Mouse (Mus musculus) neural tube, embryonic 10.5 days (tissue): ENCODE results near the gene Rbck1.
"Not testable (repeated sequence)": the region's sequence is repeated elsewhere in the genome, so short reads cannot be mapped to it uniquely, and the experiment has no call there.

Source experiments
- DNase-seq: peaks from one replicate; pipeline ENCODE4 v3.0.0-alpha.2; 2017; ENCODE audit warnings: low spot score; ENCODE audit errors: extremely low spot score

Gene Rbck1

GRCm38 (mm10) chr2:152332101-152332825 lies at the start of gene Rbck1:
Gene Rbck1, minus strand, starts transcription at chr2:152332653.
- DNase-seq, result peak; percentile 91

DNA sequence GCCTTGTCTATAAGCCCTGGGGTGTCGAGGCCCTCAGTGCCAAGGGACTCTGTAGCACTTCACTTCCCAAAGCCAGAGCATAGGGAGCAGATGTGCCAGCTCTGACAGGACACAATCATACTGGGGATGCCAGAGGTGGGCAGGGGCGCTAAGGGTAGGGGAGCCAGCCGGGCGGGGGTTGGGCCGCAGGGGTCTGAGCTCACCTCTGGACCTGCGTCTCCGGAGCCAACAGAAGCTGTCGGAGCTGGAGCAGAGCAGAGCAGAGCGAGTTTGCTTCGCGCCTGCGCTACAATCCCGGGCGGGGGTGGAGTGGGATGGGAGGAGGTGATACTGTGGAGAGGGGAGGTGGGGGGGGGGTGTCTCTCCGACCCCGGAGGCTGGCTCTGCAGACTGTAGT lies 43.9 kb upstream of the Rbck1 start, which contains the start of gene Nrsn2:
Nrsn2 (minus strand) TSS at position 294 of the 397 bp plus-strand sequence.
- DNase-seq, result no peak

DNA sequence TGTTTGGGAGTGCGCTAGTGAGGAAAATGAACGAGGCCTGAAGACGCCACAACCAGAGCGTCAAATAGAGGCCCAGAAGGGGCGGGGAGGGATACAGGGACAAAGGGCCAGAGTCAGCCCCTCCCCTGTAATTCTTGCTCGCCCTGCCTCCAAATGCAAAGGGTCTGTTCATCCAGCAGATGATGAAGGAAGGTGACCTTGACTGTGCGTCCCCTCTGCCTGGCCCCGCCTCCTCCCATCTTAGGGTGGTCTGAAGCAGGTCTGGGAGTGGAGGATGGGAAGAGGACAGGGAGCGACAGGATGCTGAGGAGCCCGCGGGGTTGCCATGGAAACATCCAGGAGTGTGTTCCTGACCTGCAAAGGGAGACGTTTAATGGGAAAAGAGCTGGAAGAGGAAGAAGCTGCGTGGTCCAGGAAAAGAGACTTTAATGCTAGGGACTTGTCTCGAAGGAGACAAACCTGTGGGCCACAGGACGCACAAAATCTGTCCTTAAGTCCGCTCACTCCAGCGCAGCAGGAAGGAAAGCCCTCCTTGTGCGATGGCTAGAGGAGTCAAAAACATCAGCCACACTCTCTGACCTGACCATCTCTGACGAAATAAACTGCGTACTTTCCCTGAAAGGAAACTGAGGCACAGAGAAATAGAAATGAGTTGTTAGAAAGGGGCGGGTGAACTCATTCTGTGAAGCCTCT lies 43.3 kb upstream of the Rbck1 start:
- peak; percentile 53 for DNase-seq

DNA sequence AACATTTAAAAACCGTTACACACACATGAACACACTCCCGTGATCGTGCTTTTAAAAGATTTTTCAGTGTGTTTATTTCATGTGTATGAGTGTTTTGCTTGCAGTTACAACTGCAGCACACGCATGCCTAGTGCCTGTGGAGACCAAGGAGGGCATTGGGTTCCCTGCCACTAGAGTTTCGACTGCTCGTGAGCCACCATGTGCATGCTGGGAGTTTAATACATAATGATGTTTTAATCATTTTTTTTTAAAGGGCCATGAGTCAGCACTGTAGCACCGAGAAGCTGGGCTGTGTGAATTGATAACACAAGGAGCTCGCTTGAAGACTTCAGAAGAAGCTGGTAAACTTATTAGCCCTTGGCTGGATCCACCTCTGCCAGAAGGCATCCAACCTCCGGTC lies 41.1 kb upstream of the Rbck1 start:
- no peak for DNase-seq

GRCm38 (mm10) chr2:152372661-152373060 lies 40.2 kb upstream of the Rbck1 start:
- DNase-seq, result no peak

DNA sequence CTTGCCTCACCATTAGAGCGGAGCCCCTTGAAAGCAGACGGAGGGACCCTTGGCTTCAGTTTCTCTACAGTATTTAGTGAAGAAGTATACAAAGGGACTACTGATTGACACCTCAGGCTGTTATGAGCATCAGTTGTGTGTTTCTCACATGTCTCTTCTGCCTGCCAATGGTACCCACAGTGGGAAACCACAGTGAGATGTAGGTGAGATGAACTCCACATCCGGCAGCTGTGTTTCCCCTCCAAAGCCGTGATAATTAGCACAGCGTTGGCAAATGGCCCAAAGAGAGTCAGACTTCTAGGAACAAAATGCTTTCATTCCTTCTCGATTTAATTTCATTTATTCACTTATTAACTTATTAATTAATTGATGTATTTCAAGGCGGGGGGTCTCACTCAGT lies 39.7 kb upstream of the Rbck1 start:
- no peak for DNase-seq

- peak; percentile 67 for DNase-seq
Measured at GRCm38 (mm10) chr2:152368532-152369140, 36.2 kb upstream of the Rbck1 start.

DNA sequence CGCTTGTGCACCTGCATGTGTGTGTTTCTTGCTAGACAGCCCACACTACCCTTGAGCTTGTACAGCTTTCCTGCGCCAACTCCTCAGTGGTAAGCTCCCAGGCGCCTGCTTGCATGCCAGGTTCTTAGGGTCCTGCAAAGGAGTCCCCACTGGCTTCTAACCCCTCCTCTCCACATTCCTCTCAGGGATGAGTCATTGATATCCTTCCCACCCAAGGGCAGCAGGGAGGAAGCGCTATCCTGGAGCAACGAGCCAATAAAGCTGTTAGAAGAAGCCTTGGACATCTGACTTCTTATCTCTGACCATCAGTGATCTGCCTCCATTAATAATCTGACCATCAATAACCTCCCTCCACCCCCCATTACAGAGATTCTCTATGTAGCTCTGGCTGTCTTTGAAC lies 35.5 kb upstream of the Rbck1 start:
- no peak for DNase-seq

DNA sequence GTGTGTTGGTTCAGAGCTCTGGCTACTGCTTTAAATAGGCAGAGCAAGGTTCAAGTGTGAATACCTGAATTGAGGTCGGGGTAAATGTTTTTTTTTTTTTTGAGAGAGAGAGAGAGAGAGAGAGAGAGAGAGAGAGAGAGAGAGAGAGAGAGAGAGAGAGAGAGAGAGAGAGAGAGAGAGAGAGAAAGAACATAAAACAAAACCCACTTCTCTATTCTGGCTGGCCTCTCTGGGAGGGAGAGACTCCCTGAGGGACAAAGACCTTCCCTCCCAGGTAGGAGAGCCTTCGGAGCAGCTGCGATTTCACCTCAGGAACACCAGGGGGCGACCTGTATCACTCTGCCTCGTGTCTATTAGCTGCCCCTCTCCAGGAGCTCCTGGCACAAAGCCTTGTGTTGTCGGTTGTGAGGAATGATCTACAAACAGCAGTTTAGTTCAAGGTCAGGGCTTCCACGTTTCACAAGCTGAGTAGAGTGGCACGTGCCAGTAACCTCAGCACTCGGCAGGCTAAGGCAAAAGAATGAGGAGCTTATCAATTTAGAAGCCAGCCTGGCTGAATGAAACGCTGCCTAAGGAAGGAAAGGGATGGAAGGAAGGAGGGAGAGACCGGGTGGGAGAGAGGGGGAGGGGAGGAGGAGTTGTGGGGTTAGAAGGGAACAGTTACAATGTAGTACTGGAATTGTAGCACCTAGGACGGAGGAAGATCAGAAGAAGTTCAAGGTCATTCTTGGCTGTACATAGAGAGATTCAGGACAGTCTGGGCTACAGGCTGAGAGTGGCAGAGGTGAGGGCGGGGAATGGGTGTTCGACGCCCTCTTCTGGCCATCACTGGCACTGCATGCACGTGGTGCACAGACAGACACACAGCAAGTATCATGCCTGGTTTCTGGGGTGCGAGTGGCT lies 31.0 kb upstream of the Rbck1 start:
- DNase-seq, result peak; percentile 75

DNA sequence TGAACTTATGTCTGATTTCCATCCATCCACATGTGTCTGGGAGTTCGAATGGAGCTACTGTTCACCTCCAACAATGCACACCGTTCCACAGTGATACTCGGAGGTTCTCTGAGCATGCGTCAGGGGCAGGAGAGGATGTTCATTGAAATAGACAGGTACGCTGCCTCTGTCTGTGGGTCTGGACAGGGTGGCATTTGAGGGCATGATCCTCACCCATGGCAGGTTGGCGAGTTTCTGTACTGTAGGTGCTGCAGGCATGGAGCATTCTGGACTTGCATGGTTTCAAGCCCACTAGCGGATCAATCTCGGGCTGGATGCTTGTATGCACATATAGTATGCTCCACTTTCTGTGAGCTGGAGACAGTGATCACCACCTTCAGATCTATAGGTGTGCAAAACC lies 28.7 kb upstream of the Rbck1 start:
- DNase-seq, result no peak

- no peak for DNase-seq
Measured at GRCm38 (mm10) chr2:152360271-152360775, 27.9 kb upstream of the Rbck1 start.

DNA sequence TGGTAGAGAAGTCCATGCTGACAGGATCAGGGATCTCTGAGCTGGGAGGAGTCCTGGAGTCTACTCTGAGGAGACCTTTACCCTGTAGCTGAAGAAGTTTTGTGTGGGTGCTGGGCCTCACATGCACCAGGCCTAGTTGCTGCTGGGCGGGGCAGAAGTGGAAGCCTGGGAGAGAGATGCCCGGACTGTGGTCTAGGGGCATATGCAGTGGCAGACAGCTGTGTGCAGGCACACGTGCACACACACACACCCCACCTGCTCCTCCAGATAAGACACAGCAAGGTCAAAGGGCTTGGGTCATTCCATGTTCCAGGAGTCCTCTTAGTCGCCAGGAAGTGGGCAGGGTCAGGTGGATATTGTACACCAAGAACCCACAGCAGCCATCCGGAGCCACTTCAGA lies 27.2 kb upstream of the Rbck1 start:
- no peak for DNase-seq

DNA sequence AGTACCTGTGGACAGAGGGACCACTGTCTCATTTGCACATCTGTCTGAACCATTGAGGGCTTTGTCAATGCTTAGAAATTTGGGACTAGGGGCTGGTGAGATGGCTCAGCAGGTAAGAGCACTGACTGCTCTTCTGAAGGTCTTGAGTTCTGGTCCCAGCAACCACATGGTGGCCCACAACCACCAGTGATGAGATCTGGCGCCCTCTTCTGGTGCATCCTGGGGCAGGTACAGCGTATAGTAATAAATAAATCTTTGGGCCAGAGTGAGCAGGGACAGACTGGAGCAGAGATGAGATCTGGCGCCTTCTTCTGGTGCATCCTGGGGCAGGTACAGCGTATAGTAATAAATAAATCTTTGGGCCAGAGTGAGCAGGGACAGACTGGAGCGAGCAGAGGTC lies 26.5 kb upstream of the Rbck1 start:
- DNase-seq, result not testable (repeated sequence)

DNA sequence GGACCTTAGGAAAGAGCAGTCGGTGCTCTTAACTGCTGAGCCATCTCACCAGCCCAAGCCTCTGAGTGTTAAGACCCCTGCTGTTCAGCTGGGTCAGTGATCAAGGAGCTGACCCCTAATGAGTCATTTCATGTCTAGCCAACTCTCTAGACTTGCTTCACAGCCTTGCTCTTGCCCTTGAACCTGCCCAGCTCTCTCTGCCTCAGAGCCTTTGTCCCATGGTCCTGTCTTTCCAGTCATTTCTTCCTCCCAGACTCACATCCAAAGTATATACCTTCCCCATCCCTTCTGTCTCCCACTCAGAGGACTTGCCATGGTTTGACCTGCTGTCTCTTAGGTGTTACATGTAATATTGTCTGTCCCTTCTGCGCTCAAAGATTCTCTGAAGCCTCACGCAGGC lies 24.8 kb upstream of the Rbck1 start:
- no peak for DNase-seq

DNA sequence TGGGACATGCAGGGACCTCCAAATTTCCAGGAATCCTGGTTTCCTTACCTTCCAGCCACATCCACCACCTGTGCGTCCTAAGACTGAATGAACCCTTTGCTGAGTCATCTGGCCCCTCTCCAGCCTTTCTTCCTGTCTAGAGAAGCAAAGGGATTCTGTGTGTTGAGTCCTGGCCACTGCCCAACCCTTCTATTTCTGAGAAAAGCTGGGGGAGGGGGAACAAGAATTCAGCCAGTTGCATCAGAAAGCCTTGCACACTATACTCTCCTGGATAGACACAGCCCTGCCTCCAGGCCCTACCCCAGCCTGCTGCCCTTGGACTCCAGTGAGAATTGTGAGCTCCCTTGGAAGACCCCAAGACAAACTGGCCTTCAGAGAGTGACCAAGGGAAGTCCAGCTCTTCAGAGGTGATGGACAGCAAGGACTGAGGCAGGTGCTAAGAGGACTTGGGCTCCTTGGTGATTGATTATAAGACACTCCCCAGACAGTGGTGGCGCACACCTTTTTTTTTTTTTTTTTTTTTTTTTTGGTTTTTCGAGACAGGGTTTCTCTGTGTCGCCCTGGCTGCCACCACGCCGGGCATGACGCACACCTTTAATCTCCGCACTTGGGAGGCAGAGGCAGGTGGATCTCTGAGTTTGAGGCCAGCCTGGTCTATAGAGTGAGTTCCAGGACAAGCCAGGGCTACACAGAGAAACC lies 17.5 kb upstream of the Rbck1 start:
- no peak for DNase-seq

DNA sequence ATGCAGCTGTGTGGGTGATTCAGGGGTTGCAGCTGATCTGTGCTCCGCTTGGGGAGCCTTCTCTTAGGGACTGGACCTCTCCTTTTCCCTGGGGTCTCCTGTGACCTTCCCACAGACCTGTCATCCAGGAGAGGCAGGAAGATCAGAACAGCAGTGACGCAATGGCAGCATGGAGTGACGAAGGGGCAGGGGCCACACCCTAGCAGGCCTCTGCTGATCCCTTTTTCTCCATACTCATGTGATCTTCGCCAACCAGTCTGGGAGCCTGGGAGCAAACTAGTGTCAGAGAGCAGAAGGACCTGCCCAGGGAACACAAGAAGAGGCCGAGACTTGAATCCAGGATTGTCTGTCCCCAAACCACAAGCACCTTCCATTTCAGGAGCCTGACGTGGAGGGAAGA lies 16.8 kb upstream of the Rbck1 start:
- no peak for DNase-seq

GRCm38 (mm10) chr2:152347722-152348121 lies 15.3 kb upstream of the Rbck1 start:
- DNase-seq, result no peak

GRCm38 (mm10) chr2:152346776-152347465 lies 14.5 kb upstream of the Rbck1 start:
- DNase-seq, result no peak

DNA sequence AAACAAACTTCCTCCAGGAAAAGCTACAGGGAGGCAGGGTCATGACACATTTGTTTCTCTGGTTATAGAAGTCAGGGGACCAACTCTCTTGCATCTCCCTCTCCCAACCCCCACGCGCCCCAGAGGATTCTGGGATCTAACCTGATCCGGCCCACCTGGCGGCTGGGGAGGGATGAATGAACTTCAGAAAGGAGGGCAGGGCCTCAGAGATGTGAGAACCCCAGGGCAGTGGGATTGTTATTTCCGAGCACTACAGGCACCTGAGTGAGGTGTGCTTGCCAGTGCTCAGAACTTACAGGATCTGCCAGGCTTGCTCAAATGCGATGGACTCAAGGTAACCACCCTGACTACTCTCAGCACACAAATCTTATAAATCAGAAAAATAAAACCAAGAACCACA lies 12.9 kb upstream of the Rbck1 start:
- no peak for DNase-seq

DNA sequence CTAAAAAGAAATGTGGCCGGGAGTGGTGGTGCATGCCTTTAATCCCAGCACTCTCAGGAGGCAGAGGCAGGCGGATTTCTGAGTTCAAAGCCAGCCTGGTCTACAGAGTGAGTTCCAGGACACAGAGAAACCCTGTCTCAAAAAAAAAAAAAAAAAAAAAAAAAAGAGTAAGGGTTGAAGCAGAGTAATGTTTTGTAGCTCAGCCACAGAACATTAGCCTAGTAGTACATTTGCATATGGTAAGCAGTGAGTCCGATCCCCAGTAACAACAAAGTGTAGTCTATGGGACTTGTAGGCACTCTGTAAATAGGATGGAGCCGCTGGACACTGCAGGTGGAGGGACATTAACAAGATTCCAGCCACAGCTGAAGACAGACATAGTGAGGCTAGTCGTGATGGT lies 12.5 kb upstream of the Rbck1 start:
- DNase-seq, result no peak
